Mouse (Mus musculus) erythroblast, embryonic 14.5 days (primary cell): ENCODE results near the gene Mpdu1.

Experiments
- GATA1 ChIP-seq: IDR thresholded peaks from 2 replicates; pipeline ENCODE4 v1.6.1; 2012; ENCODE audit warnings: low read length, inconsistent platforms, mixed read lengths
- TAL1 ChIP-seq: IDR thresholded peaks from 3 replicates; pipeline ENCODE4 v1.6.1; 2012; ENCODE audit warnings: low read length, inconsistent platforms, mixed read lengths

GRCm38 (mm10) chr11:69610899-69611298 lies 51.5 kb downstream of the Mpdu1 start:
- TF ChIP-seq TAL1 (no peak), GATA1 (no peak)
